Mouse (Mus musculus) forebrain, embryonic 13.5 days (tissue): ENCODE data around the gene Nrxn1. TPM values are rescaled to one million over a fixed set of nuclear protein-coding genes. Genes with fewer than 3 reads are reported as not detected.
"Not testable (repeated sequence)": the region's sequence is repeated elsewhere in the genome, so short reads cannot be mapped to it uniquely, and the experiment has no call there.

Source experiments
- ATAC-seq: fragments of 200-750 bp; cut with Nextera tagmentation; 2 replicates; pipeline ENCODE4 v1.8.0; 2017
- H3K27ac ChIP-seq: fragments of 300-500 bp; sonication (generic); 2 replicates; pipeline ENCODE4 v1.5.1; 2015; ENCODE audit warnings: inconsistent platforms, mild to moderate bottlenecking, moderate library complexity
- H3K27me3 ChIP-seq: fragments of 300-500 bp; sonication (generic); 2 replicates; pipeline ENCODE4 v1.6.1; 2015; ENCODE audit warnings: mild to moderate bottlenecking, inconsistent platforms
- H3K36me3 ChIP-seq: fragments of 300-500 bp; sonication (generic); 2 replicates; pipeline ENCODE4 v1.6.1; 2015; ENCODE audit warnings: mild to moderate bottlenecking, inconsistent platforms; ENCODE audit not compliant: poor library complexity, severe bottlenecking
- H3K4me1 ChIP-seq: fragments of 300-500 bp; sonication (generic); 2 replicates; pipeline ENCODE4 v1.6.1; 2015; ENCODE audit warnings: inconsistent platforms
- H3K4me2 ChIP-seq: fragments of 300-500 bp; sonication (generic); 2 replicates; pipeline ENCODE4 v1.6.1; 2015; ENCODE audit warnings: inconsistent platforms, mild to moderate bottlenecking, moderate library complexity
- H3K4me3 ChIP-seq: fragments of 300-500 bp; sonication (generic); 2 replicates; pipeline ENCODE4 v1.5.1; 2015; ENCODE audit warnings: mild to moderate bottlenecking, inconsistent platforms
- H3K9ac ChIP-seq: fragments of 300-500 bp; sonication (generic); 2 replicates; pipeline ENCODE4 v1.6.1; 2015; ENCODE audit warnings: mild to moderate bottlenecking, inconsistent platforms
- H3K9me3 ChIP-seq: fragments of 300-500 bp; sonication (generic); replicated peaks from 2 replicates; pipeline ENCODE4 v1.6.1; 2016; ENCODE audit warnings: inconsistent platforms
- WGBS: fragments of 180-500 bp; shearing (Covaris S2); methylation state at CpG from one replicate; pipeline ENCODE4 v1.1.7; 2015; 5-methylcytosine and 5-hydroxymethylcytosine counted together
- polyA plus RNA-seq: library from polyadenylated mRNA; unstranded; fragments of >200 nt; fragmentation: Nextera tagmentation; extraction: Ambion mirVana; gene quantifications from 2 replicates; pipeline ENCODE4 v1.2.1, GENCODE M21; 2015

Nrxn1 gene
- polyA plus RNA-seq, 1 experiment from 2014 or later = 69.6 TPM

GRCm38 (mm10) chr17:90247071-90247849, 845.6 kb downstream of the Nrxn1 start:
- Histone ChIP-seq H3K36me3 (no peaks in the 10 kb centered on the region), H3K4me2 (no peak overlapping the region), H3K9me3 (no peaks in the 10 kb centered on the region), H3K4me3 (no peak overlapping the region), H3K27ac (peak overlapping the region; percentile 45), H3K9ac (no peak overlapping the region), H3K4me1 (peaks cover 29% of the 10 kb centered on the region), H3K27me3 (no peaks in the 10 kb centered on the region)
- peak; percentile 66 for ATAC-seq
- 36% methylated on average over 7 of the region's 7 CpGs for WGBS

- Histone ChIP-seq H3K4me3 (no peak overlapping the region), H3K27me3 (no peaks in the 10 kb centered on the region), H3K9me3 (no peaks in the 10 kb centered on the region), H3K27ac (no peak overlapping the region), H3K36me3 (no peaks in the 10 kb centered on the region), H3K4me2 (no peak overlapping the region), H3K4me1 (peaks cover 19% of the 10 kb centered on the region), H3K9ac (no peak overlapping the region)
- no peak for ATAC-seq
- 41% methylated on average over 2 of the region's 2 CpGs for WGBS
Observed at GRCm38 (mm10) chr17:90244339-90244738, 848.5 kb downstream of the Nrxn1 start.

- ATAC-seq = no peak
- no peak overlapping the region for H3K4me3 ChIP-seq
- H3K4me1 ChIP-seq = no peaks in the 10 kb centered on the region
- no peaks in the 10 kb centered on the region for H3K36me3 ChIP-seq
- H3K27ac ChIP-seq = no peak overlapping the region
- WGBS = 87% methylated on average over 3 of the region's 3 CpGs
- H3K9me3 ChIP-seq = no peaks in the 10 kb centered on the region
- H3K9ac ChIP-seq = no peak overlapping the region
- no peaks in the 10 kb centered on the region for H3K27me3 ChIP-seq
- H3K4me2 ChIP-seq = no peak overlapping the region
Observed at GRCm38 (mm10) chr17:90238964-90239363, 853.9 kb downstream of the Nrxn1 start.

GRCm38 (mm10) chr17:90238517-90238916, 854.4 kb downstream of the Nrxn1 start:
- Histone ChIP-seq H3K27me3 (no peaks in the 10 kb centered on the region), H3K4me3 (no peak overlapping the region), H3K27ac (no peak overlapping the region), H3K9ac (no peak overlapping the region), H3K36me3 (no peaks in the 10 kb centered on the region), H3K4me1 (no peaks in the 10 kb centered on the region), H3K4me2 (no peak overlapping the region), H3K9me3 (no peaks in the 10 kb centered on the region)
- WGBS = 91% methylated on average over 2 of the region's 2 CpGs
- ATAC-seq = no peak

GRCm38 (mm10) chr17:90235674-90236073, 857.2 kb downstream of the Nrxn1 start:
- not testable (repeated sequence) for H3K9me3 ChIP-seq, H3K27me3 ChIP-seq, H3K4me2 ChIP-seq, H3K9ac ChIP-seq, H3K4me3 ChIP-seq, H3K36me3 ChIP-seq, H3K27ac ChIP-seq, ATAC-seq, H3K4me1 ChIP-seq
- WGBS = 80% methylated on average over 1 of the region's 1 CpGs

DNA sequence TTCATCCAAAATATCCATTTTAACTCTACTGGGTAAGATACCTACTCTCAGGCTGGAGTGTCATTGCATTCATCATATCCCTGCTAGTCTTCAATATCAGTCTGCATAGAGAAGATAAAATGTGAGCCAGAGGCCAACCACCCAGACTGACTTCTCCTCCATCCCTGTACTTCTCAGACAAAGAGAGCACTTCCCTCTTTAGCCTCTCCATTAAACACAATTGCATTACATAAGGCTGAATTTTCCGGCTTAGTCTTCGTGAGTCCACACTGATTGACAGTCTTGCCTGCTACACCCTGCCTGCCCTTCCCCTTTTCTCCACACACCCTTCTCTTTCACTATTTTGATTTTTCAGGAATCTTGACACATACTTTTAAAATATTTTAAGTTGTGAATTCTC, 858.1 kb downstream of the Nrxn1 start:
- Histone ChIP-seq H3K4me2 (no peak overlapping the region), H3K36me3 (no peaks in the 10 kb centered on the region), H3K4me1 (no peaks in the 10 kb centered on the region), H3K27me3 (no peaks in the 10 kb centered on the region), H3K27ac (no peak overlapping the region), H3K9ac (no peak overlapping the region), H3K4me3 (no peak overlapping the region), H3K9me3 (no peaks in the 10 kb centered on the region)
- 82% methylated on average over 2 of the region's 2 CpGs for WGBS
- ATAC-seq = no peak; the same call in 1 of the 2 replicates

DNA sequence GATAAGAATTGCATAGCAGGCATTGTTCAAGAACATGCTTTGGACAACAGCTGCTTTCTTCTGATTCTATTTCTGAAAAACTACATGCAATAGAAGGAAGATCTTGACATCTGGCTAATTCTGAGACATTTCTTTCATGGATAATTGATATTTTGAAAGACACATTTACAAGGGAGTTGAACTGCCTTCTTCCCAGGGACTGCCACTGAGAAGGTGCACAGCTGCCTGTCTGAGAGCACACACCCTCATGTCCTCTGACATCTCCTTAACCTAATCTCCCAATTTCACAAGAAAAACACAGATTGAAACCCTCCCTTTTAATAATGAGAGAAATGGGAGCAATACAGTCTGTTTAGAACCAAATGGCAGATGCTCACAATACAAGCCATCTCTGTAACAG, 884.3 kb downstream of the Nrxn1 start:
- H3K27me3 ChIP-seq = no peaks in the 10 kb centered on the region
- H3K4me3 ChIP-seq = no peak overlapping the region
- peaks cover 8% of the 10 kb centered on the region for H3K4me1 ChIP-seq
- no peaks in the 10 kb centered on the region for H3K36me3 ChIP-seq
- H3K27ac ChIP-seq = no peak overlapping the region
- peak; percentile 61 for ATAC-seq
- no peaks in the 10 kb centered on the region for H3K9me3 ChIP-seq
- no peak overlapping the region for H3K9ac ChIP-seq
- no peak overlapping the region for H3K4me2 ChIP-seq

DNA sequence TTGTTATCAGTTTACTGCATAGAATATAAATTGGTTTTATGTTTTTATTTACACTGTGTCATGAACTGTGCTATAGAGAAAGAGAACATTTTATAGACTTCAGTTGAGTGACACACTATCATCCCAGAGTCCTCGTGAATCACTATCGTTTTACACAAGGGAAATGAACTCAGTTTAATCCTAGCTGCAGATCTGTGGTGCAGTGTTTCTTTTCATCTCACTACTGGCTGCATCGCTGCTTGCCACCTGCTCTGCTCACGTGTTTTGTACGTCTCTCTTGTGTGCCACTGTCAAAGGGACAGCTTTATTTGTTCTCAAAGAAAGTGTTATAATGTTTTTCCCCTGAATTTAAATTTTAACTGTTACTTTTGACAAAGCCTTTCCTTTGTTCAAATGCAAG, 885.3 kb downstream of the Nrxn1 start:
- Histone ChIP-seq H3K9me3 (no peaks in the 10 kb centered on the region), H3K36me3 (no peaks in the 10 kb centered on the region), H3K9ac (no peak overlapping the region), H3K27me3 (no peaks in the 10 kb centered on the region), H3K4me1 (peaks cover 8% of the 10 kb centered on the region), H3K27ac (no peak overlapping the region), H3K4me3 (no peak overlapping the region), H3K4me2 (no peak overlapping the region)
- peak; percentile 71; the same call in 1 of the 2 replicates for ATAC-seq
- WGBS = 30% methylated on average over 5 of the region's 5 CpGs

GRCm38 (mm10) chr17:90203993-90204392, 888.9 kb downstream of the Nrxn1 start:
- no peak for ATAC-seq
- H3K27ac ChIP-seq = no peak overlapping the region
- no peak overlapping the region for H3K4me3 ChIP-seq
- H3K9ac ChIP-seq = no peak overlapping the region
- no peaks in the 10 kb centered on the region for H3K36me3 ChIP-seq
- H3K27me3 ChIP-seq = no peaks in the 10 kb centered on the region
- H3K9me3 ChIP-seq = no peaks in the 10 kb centered on the region
- no peak overlapping the region for H3K4me2 ChIP-seq
- peaks cover 8% of the 10 kb centered on the region for H3K4me1 ChIP-seq

DNA sequence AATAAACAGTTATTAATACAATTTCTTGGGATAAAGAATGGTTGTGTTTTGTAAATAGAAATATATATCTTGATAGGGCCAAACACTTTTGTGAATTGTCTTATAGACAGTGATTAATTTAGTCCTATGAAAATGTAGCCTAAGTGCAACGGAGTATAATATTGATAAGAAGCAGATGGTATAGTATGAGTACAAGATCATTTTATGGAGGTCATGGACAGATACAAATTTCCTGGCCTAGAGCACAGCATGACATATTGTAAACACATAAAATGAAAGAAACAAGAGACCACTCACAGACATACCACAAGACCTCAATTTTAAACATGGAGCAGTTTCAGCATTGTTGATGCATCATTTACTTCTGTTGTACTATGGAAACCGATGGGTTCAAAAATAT, 890.1 kb downstream of the Nrxn1 start:
- Histone ChIP-seq H3K4me3 (no peak overlapping the region), H3K9ac (no peak overlapping the region), H3K4me2 (no peak overlapping the region), H3K27me3 (no peaks in the 10 kb centered on the region), H3K36me3 (no peaks in the 10 kb centered on the region), H3K4me1 (no peaks in the 10 kb centered on the region), H3K9me3 (no peaks in the 10 kb centered on the region), H3K27ac (no peak overlapping the region)
- ATAC-seq = no peak
- WGBS = 91% methylated on average over 2 of the region's 2 CpGs

- H3K27me3 ChIP-seq = no peaks in the 10 kb centered on the region
- H3K27ac ChIP-seq = no peak overlapping the region
- H3K36me3 ChIP-seq = no peaks in the 10 kb centered on the region
- peaks cover 2% of the 10 kb centered on the region; the same call in 1 of the 2 replicates for H3K4me1 ChIP-seq
- H3K4me2 ChIP-seq = no peak overlapping the region
- ATAC-seq = no peak
- H3K4me3 ChIP-seq = no peak overlapping the region
- H3K9ac ChIP-seq = no peak overlapping the region
- H3K9me3 ChIP-seq = no peaks in the 10 kb centered on the region
- 8% methylated on average over 1 of the region's 1 CpGs for WGBS
Observed at GRCm38 (mm10) chr17:90196772-90197171, 896.1 kb downstream of the Nrxn1 start.

DNA sequence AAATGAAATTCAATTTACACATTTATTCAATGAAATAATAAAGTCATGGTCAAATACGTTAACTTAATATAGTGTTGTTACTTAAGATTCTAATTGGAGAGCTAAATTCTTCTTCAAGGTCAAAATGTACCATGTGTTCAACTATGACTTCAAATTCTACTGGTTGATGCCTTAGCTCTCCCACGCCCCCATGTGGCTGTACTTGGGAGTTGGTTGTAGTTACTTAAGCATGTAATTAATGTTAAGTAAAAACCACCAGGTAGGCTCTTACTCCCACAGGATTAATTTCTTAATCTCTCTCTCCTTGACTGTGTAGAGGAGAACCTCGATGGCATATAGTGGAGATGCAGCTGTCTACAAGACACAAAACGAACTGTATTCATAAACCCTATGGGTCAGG, 951.3 kb downstream of the Nrxn1 start:
- no peak for ATAC-seq
- H3K9ac ChIP-seq = no peak overlapping the region
- H3K4me1 ChIP-seq = no peaks in the 10 kb centered on the region
- H3K4me3 ChIP-seq = no peak overlapping the region
- WGBS = 57% methylated on average over 4 of the region's 4 CpGs
- H3K27ac ChIP-seq = no peak overlapping the region
- no peaks in the 10 kb centered on the region for H3K9me3 ChIP-seq
- no peaks in the 10 kb centered on the region for H3K27me3 ChIP-seq
- H3K36me3 ChIP-seq = no peaks in the 10 kb centered on the region
- H3K4me2 ChIP-seq = no peak overlapping the region

GRCm38 (mm10) chr17:90130836-90131235, 962.0 kb downstream of the Nrxn1 start:
- no peak overlapping the region for H3K9ac ChIP-seq
- no peaks in the 10 kb centered on the region for H3K4me1 ChIP-seq
- H3K9me3 ChIP-seq = no peaks in the 10 kb centered on the region
- no peaks in the 10 kb centered on the region for H3K36me3 ChIP-seq
- WGBS = 80% methylated on average over 12 of the region's 12 CpGs
- no peak overlapping the region for H3K4me2 ChIP-seq
- no peak for ATAC-seq
- H3K27ac ChIP-seq = no peak overlapping the region
- H3K4me3 ChIP-seq = no peak overlapping the region
- H3K27me3 ChIP-seq = no peaks in the 10 kb centered on the region
